Mouse (Mus musculus) gastrocnemius, postnatal 10 days (tissue): ENCODE measurements around the gene Git1. TPM values are rescaled to one million over a fixed set of nuclear protein-coding genes. Genes with fewer than 3 reads are reported as not detected.

Experiments used
- DNase-seq: peaks from one replicate; pipeline ENCODE4 v3.0.0; 2021; ENCODE audit warnings: mixed read lengths
- total RNA-seq, 2 experiments: library from RNA; stranded (reverse); gene quantifications; 2 replicates each; pipeline ENCODE4 v1.2.3; 2021

The Git1 gene
- total RNA-seq, 2 experiments from 2014 or later = 31.5 to 39.9 TPM

DNA sequence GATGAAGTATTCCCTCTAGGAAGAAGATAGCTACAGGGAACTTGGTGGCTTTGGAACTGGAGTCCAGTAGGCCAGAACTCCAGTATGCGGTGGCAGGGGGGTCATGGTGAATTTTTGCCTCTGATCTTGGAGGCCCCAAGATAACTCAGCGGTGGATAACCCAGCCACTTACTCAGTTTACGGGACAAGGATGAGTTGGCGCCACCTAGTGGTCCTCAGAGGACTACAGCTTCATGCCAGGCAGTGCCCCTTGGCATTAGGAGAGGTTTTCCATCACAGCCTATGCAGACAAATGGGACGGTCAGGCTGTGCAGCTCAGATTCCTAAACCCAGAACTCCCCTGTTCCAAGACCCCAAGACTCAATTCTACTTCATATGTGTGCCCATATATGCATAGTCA lies 8.0 kb downstream of the Git1 start:
- peak; percentile 79 for DNase-seq

DNA sequence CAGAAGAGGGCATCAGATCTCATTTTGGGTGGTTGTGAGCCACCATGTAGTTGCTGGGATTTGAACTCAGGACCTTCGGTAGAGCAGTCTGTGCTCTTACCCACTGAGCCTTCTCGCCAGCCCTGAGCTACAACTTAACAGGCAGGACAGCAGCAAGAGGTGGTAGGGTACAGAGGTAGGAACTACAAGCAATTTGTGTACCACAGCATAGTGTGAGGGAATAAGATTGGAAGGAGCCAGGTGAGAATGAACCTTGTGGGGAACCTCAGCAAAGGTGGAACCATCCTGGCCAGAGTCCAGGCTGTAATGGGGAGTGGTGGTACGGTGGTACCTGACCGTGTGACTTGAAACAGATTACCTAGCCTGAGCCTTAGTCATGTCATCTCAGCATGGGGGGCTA lies 8.6 kb downstream of the Git1 start:
- DNase-seq = peak; percentile 5

DNA sequence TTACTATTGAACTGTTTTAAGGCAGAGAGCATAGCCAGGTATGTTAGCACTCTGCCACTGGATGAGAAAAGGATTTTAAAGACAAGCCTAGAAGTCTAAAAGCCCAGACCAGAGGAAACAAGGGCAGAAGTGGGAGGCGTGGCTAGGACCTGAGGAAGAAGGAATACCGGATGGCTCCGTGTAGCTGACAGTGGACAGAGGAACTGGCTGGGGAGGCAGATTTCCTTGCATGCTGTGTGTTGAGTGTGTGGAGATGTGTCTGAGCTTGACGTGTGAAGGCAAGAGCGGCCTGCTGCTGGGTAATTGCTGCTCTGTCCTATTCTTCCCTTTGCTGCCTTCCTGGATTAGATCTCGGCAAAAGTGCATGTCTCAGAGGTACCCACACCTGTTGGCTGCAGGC lies 9.1 kb downstream of the Git1 start:
- DNase-seq = no peak

DNA sequence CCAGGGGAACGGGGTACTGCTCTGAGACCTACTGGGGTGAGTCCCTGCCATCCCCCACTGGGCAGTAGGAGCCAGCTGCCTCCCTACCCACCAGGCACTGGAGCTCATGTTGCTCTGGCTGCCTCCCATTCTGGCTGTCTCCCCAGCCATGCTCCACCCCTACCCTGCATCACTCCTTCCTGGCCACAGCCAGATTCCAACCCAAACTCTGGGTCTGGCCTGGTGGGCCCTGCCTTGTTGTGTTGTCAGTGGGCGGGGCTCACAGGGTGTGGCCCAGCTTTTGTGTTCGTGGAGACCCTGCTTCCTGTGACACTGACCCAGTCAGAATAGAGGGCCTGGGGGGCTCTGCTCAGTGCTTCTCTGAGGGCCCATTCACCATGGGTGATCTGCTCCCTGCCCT lies 10.1 kb downstream of the Git1 start:
- DNase-seq = peak; percentile 56

- no peak for DNase-seq
Observed at GRCm38 (mm10) chr11:77504377-77504776, 11.0 kb downstream of the Git1 start.

- DNase-seq = no peak
Observed at GRCm38 (mm10) chr11:77505291-77505980, 12.1 kb downstream of the Git1 start.

- no peak for DNase-seq
Observed at GRCm38 (mm10) chr11:77506273-77506672, 12.9 kb downstream of the Git1 start.

- DNase-seq = no peak
Observed at GRCm38 (mm10) chr11:77506941-77507340, 13.6 kb downstream of the Git1 start.

GRCm38 (mm10) chr11:77507426-77507825 lies 14.1 kb downstream of the Git1 start:
- DNase-seq = no peak

DNA sequence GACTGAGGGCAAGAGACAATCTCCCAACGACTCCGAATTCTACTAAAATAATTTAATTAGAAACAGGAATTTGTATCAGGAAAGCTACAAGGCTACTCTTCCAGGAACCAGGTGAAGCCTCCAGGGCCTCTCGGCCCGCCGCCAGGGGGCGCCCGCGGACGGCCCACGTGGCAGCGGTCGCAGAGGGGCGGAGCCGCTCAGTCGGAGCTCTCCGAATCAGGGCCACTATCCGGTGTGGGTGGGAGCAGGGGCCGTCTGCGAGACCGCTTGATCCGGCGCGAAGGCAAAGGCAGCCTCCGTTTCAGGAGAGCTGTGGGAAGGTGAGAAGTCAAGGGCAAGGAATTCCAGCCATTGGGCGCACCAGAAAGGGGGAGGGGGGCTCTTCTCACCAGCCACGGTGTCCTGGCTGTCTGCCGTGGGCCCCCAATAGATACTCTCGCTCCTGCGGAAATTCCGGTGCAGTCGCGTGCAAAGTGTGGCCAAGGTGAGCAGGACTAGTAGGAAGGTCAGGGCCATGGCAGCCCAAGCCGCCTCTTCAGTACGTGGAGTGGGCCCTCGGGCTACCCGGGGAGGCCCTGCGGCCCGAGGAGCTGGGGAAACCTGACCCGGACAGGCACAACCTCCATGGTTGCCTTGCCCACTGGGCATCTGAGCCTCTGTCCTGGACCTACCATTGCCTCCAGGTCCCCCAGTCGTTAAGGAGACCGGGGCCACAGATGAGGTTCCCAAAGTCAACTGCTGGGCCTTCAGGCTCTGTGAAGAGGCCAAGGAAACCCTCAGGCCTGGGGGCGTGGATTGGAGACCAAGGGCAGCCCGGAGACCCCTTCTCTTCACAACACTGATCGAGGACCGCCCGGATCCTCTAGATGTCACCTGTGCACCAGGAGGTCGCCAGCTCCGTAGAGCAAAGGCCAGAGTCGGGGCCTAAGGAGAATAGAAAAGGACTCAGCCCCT lies 15.0 kb downstream of the Git1 start:
- peak; percentile 90 for DNase-seq

DNA sequence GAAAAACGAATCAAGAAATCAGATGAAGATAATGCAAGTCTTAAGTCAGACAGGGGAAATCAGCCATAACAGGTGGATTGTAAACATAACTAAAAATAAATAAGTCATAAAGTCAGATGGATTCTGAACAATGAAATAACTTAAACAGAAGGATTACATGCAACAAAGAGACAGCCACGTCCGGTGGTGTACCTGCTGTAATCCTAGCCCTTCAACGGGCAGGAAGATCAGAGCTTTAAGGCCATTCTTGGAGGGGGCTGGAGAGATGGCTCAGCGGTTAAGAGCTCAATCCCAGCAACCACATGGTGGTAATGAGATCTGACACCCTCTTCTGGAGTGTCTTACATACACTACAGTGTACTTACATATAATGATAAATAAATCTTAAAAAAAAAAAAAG lies 18.0 kb downstream of the Git1 start:
- DNase-seq = no peak

DNA sequence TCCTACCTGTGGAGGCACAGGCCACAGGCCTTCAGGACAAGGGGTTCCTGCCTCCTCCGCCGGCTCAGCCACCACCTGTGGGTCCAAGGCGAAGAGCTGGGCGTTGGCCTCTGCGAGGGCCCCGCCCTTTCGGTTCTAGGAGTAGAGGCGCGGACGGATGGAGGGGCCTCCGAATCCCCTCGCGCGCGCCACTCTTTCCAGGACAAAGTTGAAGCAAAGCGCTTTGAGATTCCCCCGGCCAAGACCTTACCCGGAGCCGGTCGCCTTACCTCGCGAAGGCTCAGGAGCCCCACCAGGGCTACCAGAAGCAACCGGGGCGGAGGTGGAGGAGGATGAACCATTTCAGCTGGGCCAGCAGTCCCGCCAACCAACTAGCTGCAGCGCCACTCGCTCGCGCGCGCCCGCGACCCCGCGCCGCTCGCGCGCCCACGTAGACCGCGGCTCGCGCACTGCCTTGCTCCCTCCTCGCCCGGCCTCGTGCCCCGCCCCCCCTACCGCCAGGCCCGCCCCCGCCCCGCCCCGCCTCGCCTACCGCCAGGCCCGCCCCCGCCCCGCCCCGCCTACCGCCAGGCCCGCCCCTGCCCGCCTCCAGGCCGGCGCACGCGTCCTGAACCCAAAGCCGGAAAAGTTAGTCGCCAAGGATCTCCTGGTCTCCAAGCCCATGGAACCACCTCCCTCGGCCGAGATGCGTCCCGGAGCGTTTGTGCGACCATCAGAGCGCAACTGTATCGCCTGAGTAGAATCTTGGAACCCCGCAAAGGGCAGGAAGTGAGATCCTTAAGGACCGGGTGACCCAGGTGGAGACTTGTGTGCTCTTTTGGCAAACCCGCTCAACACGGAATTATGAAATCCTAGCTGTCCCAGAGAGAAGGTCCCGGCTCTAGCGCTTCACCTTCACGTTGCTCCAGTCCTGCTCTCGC lies 19.8 kb downstream of the Git1 start:
- peak; percentile 89 for DNase-seq

- no peak for DNase-seq
Observed at GRCm38 (mm10) chr11:77513811-77514170, 20.4 kb downstream of the Git1 start.

GRCm38 (mm10) chr11:77514281-77514831 lies 21.0 kb downstream of the Git1 start:
- no peak for DNase-seq

GRCm38 (mm10) chr11:77514832-77515636 lies 21.7 kb downstream of the Git1 start, which contains the start of gene Abhd15:
Gene Abhd15 (plus strand): TSS chr11:77515121.
- peak; percentile 74 for DNase-seq

DNA sequence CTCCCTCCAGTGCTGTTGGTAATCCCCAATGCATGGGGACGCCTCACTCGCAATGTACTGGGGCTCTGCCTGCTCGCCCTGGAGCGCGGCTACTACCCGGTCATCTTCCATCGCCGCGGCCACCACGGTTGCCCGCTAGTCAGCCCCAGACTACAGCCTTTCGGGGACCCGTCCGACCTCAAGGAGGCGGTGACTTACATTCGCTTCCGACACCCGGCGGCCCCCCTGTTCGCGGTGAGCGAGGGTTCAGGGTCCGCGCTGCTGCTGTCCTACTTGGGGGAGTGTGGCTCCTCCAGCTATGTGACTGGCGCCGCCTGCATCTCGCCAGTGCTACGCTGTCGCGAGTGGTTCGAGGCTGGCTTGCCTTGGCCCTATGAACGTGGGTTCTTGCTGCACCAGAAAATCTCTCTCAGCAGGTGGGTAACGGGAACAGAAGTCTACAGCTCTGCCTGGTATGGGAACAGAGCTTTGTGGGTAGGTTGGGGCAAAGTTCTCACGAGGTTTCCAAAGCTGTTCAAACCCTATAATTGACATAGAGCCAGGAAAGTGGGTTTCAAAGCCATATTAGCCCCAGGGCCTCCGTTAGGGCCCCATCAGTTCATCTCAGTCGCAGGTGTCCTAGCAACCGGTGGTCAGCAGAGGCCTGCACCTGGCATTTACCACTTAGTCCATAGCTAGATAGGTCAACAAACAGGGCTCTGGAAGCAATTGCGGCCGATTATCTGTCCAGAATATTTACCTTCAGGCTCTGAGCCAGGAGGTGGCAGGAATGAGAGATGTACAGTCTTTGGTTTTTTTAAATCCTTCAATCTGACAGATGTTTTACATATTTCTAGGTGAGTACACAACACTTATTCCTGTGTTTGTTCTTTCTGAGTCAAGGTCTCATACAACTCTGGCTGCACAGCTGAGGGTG lies 22.5 kb downstream of the Git1 start, which contains the start of gene Trp53i13:
Gene Trp53i13 (minus strand): TSS at position 344 of the 916 bp plus-strand sequence.
- peak; percentile 30 for DNase-seq

- DNase-seq = no peak
Observed at GRCm38 (mm10) chr11:77516553-77517425, 23.4 kb downstream of the Git1 start.

GRCm38 (mm10) chr11:77518051-77518798 lies 24.9 kb downstream of the Git1 start:
- DNase-seq = no peak
